14 mouse cellular contexts compared by ENCODE assay signal in the genomic region with DNA sequence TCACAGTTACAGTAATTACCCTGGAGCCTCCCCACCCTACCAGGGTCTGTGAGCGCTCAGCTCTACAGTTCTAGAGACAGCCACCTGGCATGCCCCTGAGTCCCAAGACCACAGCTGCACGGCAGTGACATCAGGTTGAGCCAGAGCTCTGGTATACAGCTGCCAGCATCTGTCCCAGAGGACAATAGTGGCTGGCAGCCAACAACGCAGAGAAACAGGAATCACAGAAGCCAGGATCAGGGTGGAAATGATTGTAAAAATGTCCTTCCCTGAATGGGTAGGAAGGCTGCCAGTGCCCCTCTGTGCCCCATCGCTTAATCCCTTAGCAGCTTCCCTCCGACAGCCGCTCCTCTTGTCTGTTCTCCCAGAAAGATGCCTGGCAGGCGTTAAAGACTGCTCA.
DNase-seq lines count a peak whose midpoint lies in the region; ATAC-seq lines count a peak whose summit lies in the region.
"Had no signal": no experiment of that assay in that cellular context is flagged by ENCODE, and none has a peak within 500 bp of the region (broad histone marks: within the 10 kb centered on the region; RNA-seq: fewer than 3 reads in every experiment).

No protein-coding gene starts in this region.

- no peak overlapping the region for H3K4me3 ChIP-seq in hindbrain, embryonic 13.5 days
- H3K4me3 ChIP-seq in hindbrain, embryonic 11.5 days (ENCODE audit: low read depth, low read length) = no peak overlapping the region
- H3K4me3 ChIP-seq in embryonic facial prominence, embryonic 14.5 days (ENCODE audit: low read depth, low read length) = no peak overlapping the region
- H3K4me3 ChIP-seq in midbrain, embryonic 16.5 days (ENCODE audit: low read depth, low read length) = no peak overlapping the region

- no peaks in the 10 kb centered on the region for H3K36me3 ChIP-seq in hindbrain, embryonic 13.5 days
- H3K36me3 ChIP-seq in hindbrain, embryonic 11.5 days (ENCODE audit: control insufficient read depth, insufficient read depth, low read length) = no peaks in the 10 kb centered on the region
- no peaks in the 10 kb centered on the region for H3K36me3 ChIP-seq in embryonic facial prominence, embryonic 14.5 days (ENCODE audit: control insufficient read depth, insufficient read depth, low read length)
- no peaks in the 10 kb centered on the region for H3K36me3 ChIP-seq in midbrain, embryonic 16.5 days (ENCODE audit: control insufficient read depth, insufficient read depth, low read length)
- H3K36me3 ChIP-seq: G1E had no signal

- H3K27ac ChIP-seq in hindbrain, embryonic 13.5 days = peak overlapping the region; percentile 69
- H3K27ac ChIP-seq in hindbrain, embryonic 11.5 days (ENCODE audit: low read depth, low read length) = no peak overlapping the region
- H3K27ac ChIP-seq in embryonic facial prominence, embryonic 14.5 days (replicated peaks; ENCODE audit: low read depth, low read length) = no peak overlapping the region; the same call in 1 of the 2 replicates
- H3K27ac ChIP-seq in midbrain, embryonic 16.5 days (ENCODE audit: low read length) = peak overlapping the region; percentile 60
- H3K27ac ChIP-seq: liver, embryonic 14.5 days had no signal

- no peaks in the 10 kb centered on the region for H3K9me3 ChIP-seq in hindbrain, embryonic 13.5 days
- no peaks in the 10 kb centered on the region for H3K9me3 ChIP-seq in hindbrain, embryonic 11.5 days (ENCODE audit: control insufficient read depth, low read length)
- H3K9me3 ChIP-seq in embryonic facial prominence, embryonic 14.5 days (ENCODE audit: control insufficient read depth, low read length) = no peaks in the 10 kb centered on the region
- no peaks in the 10 kb centered on the region for H3K9me3 ChIP-seq in midbrain, embryonic 16.5 days (replicated peaks; ENCODE audit: control insufficient read depth, low read length, poor library complexity, severe bottlenecking)

- WGBS in hindbrain, embryonic 13.5 days = 46% methylated on average over 7 of the region's 7 CpGs
- 73% methylated on average over 7 of the region's 7 CpGs for WGBS in hindbrain, embryonic 11.5 days
- 38% methylated on average over 7 of the region's 7 CpGs for WGBS in embryonic facial prominence, embryonic 14.5 days
- 28% methylated on average over 7 of the region's 7 CpGs for WGBS in midbrain, embryonic 16.5 days

- H3K4me2 ChIP-seq in hindbrain, embryonic 13.5 days = no peak overlapping the region
- no peak overlapping the region for H3K4me2 ChIP-seq in hindbrain, embryonic 11.5 days (replicated peaks; ENCODE audit: low read depth, low read length)
- no peak overlapping the region for H3K4me2 ChIP-seq in embryonic facial prominence, embryonic 14.5 days (ENCODE audit: low read depth, low read length)
- H3K4me2 ChIP-seq in midbrain, embryonic 16.5 days (ENCODE audit: low read length) = no peak overlapping the region

- no peaks in the 10 kb centered on the region for H3K27me3 ChIP-seq in hindbrain, embryonic 13.5 days
- no peaks in the 10 kb centered on the region for H3K27me3 ChIP-seq in hindbrain, embryonic 11.5 days (ENCODE audit: control insufficient read depth, insufficient read depth, low read length)
- no peaks in the 10 kb centered on the region for H3K27me3 ChIP-seq in embryonic facial prominence, embryonic 14.5 days (replicated peaks; ENCODE audit: control insufficient read depth, insufficient read depth, low read length)
- H3K27me3 ChIP-seq in midbrain, embryonic 16.5 days (ENCODE audit: control insufficient read depth, insufficient read depth, low read depth, low read length) = no peaks in the 10 kb centered on the region

- H3K4me1 ChIP-seq in hindbrain, embryonic 13.5 days (replicated peaks) = peaks cover 29% of the 10 kb centered on the region
- no peaks in the 10 kb centered on the region for H3K4me1 ChIP-seq in hindbrain, embryonic 11.5 days (replicated peaks; ENCODE audit: control insufficient read depth, insufficient read depth, low read length)
- H3K4me1 ChIP-seq in embryonic facial prominence, embryonic 14.5 days (ENCODE audit: control insufficient read depth, insufficient read depth, low read length) = peaks cover 12% of the 10 kb centered on the region
- peaks cover 16% of the 10 kb centered on the region for H3K4me1 ChIP-seq in midbrain, embryonic 16.5 days (ENCODE audit: control insufficient read depth, insufficient read depth, low read length)

- peak; percentile 83 for ATAC-seq in hindbrain, embryonic 13.5 days (ENCODE audit: low FRiP score)
- no peak for ATAC-seq in hindbrain, embryonic 11.5 days (ENCODE audit: low FRiP score)
- ATAC-seq in embryonic facial prominence, embryonic 14.5 days (ENCODE audit: low read depth) = peak; percentile 96
- ATAC-seq in midbrain, embryonic 16.5 days = peak; percentile 66; the same call in 1 of the 2 replicates
- no peak for ATAC-seq in megakaryocyte progenitor cell, adult 5-6 weeks (replicated peaks; ENCODE audit: poor library complexity)

- no peak overlapping the region; the same call in 1 of the 2 replicates for H3K9ac ChIP-seq in hindbrain, embryonic 13.5 days
- H3K9ac ChIP-seq in hindbrain, embryonic 11.5 days (ENCODE audit: low read depth, low read length) = no peak overlapping the region
- H3K9ac ChIP-seq in embryonic facial prominence, embryonic 14.5 days (ENCODE audit: low read depth, low read length) = no peak overlapping the region
- H3K9ac ChIP-seq in midbrain, embryonic 16.5 days (ENCODE audit: low read depth, low read length) = no peak overlapping the region
- H3K9ac ChIP-seq: liver, embryonic 14.5 days had no signal

- peak; percentile 22 for DNase-seq in adrenal gland, postnatal 10 days
- no peak for DNase-seq in adrenal gland, postnatal 25 days
- no peak for DNase-seq in hindbrain, embryonic 11.5 days (ENCODE audit: low spot score)
- peak; percentile 87 for DNase-seq in embryonic facial prominence, embryonic 14.5 days (ENCODE audit: low spot score)
- no peak for DNase-seq in c-Kit-positive CD71-positive TER-119-positive erythroid progenitor cells, embryonic 14.5 days (ENCODE audit: low spot score)
- DNase-seq: cerebellum, adult 18-20 months; kidney, adult 18-20 months; layer of hippocampus, adult 9-11 months; thymus, postnatal 14 days had no signal

Comparison
In these comparisons a context has a peak if more than half of its experiments do, and no peak if none do; other contexts are left out.
1. DNase-seq: peak in adrenal gland, postnatal 10 days (single experiment) and embryonic facial prominence, embryonic 14.5 days (single experiment); none in adrenal gland, postnatal 25 days (single experiment), hindbrain, embryonic 11.5 days (single experiment) and c-Kit-positive CD71-positive TER-119-positive erythroid progenitor cells, embryonic 14.5 days (single experiment).
2. ATAC-seq: peak in hindbrain, embryonic 13.5 days (single experiment), embryonic facial prominence, embryonic 14.5 days (single experiment) and midbrain, embryonic 16.5 days (single experiment); none in hindbrain, embryonic 11.5 days (single experiment) and megakaryocyte progenitor cell, adult 5-6 weeks (single experiment).
3. H3K27ac ChIP-seq: peak in hindbrain, embryonic 13.5 days (single experiment) and midbrain, embryonic 16.5 days (single experiment); none in hindbrain, embryonic 11.5 days (single experiment) and embryonic facial prominence, embryonic 14.5 days (single experiment).